Mouse (Mus musculus): ENCODE data around the gene Tbxas1. TPM values are rescaled to one million over a fixed set of nuclear protein-coding genes. Genes with fewer than 3 reads are reported as not detected.

Tbxas1 gene
- polyA plus RNA-seq, 2 experiments: 4.5 to 6.3 TPM

- no peak overlapping the region for H3K4me3 ChIP-seq (ENCODE audit: insufficient read depth in 1 of 2, low read depth in 2 of 2, low read length in 2 of 2)
- peaks cover 25 to 28% of the 10 kb centered on the region in 2 experiments for H3K4me1 ChIP-seq (replicated peaks; ENCODE audit: control insufficient read depth in 2 of 2, insufficient read depth in 2 of 2, low read length in 1 of 2)
- WGBS (ENCODE audit: insufficient replicate concordance): 76% methylated on average over 4 of the region's 4 CpGs
- H3K27ac ChIP-seq: no peak overlapping the region
- ATAC-seq (ENCODE audit: insufficient read depth): no peak
- H3K4me2 ChIP-seq (ENCODE audit: low read depth): no peak overlapping the region
- no peaks in the 10 kb centered on the region for H3K9me3 ChIP-seq (ENCODE audit: control insufficient read depth, low read length)
- H3K36me3 ChIP-seq (replicated peaks; ENCODE audit: control insufficient read depth, insufficient read depth, low read depth): peaks cover 30% of the 10 kb centered on the region
- no peak for TF ChIP-seq EP300 (IDR thresholded peaks at IDR 0.05; ENCODE audit: low read depth)
- no peak for TF ChIP-seq CTCF (IDR thresholded peaks at IDR 0.05; ENCODE audit: low read depth)
- no peak for DNase-seq (ENCODE audit: low read depth in 3 of 3, low spot score in 3 of 3)
- no peak overlapping the region for H3K9ac ChIP-seq (replicated peaks)
- H3K27me3 ChIP-seq (ENCODE audit: control insufficient read depth, insufficient read depth, low read length): no peaks in the 10 kb centered on the region
These were observed 35.3 kb upstream of the Tbxas1 start for GRCm38 (mm10) chr6:38839891-38840290.

- Histone ChIP-seq H3K9me3 (ENCODE audit: control insufficient read depth, low read length) (no peaks in the 10 kb centered on the region), H3K4me3 (ENCODE audit: insufficient read depth in 1 of 2, low read depth in 2 of 2, low read length in 2 of 2) (no peak overlapping the region)
- WGBS (ENCODE audit: insufficient replicate concordance): 80% methylated on average over 2 of the region's 2 CpGs
These were observed 34.8 kb upstream of the Tbxas1 start for GRCm38 (mm10) chr6:38840380-38840779.

GRCm38 (mm10) chr6:38840780-38841179 is 34.4 kb upstream of the Tbxas1 start:
- Histone ChIP-seq H3K4me1 (replicated peaks; ENCODE audit: control insufficient read depth in 2 of 2, insufficient read depth in 2 of 2, low read length in 1 of 2) (peaks cover 23 to 28% of the 10 kb centered on the region in 2 experiments), H3K36me3 (replicated peaks; ENCODE audit: control insufficient read depth, insufficient read depth, low read depth) (peaks cover 33% of the 10 kb centered on the region), H3K9ac (replicated peaks) (no peak overlapping the region), H3K4me2 (ENCODE audit: low read depth) (no peak overlapping the region), H3K27ac (no peak overlapping the region), H3K4me3 (ENCODE audit: insufficient read depth in 1 of 2, low read depth in 2 of 2, low read length in 2 of 2) (no peak overlapping the region), H3K27me3 (ENCODE audit: control insufficient read depth, insufficient read depth, low read length) (no peaks in the 10 kb centered on the region), H3K9me3 (ENCODE audit: control insufficient read depth, low read length) (no peaks in the 10 kb centered on the region)
- no peak for TF ChIP-seq CTCF (IDR thresholded peaks at IDR 0.05; ENCODE audit: low read depth)
- TF ChIP-seq EP300 (IDR thresholded peaks at IDR 0.05; ENCODE audit: low read depth): no peak
- WGBS (ENCODE audit: insufficient replicate concordance): 73% methylated on average over 1 of the region's 1 CpGs
- ATAC-seq (ENCODE audit: insufficient read depth) (no peak), DNase-seq (ENCODE audit: low read depth in 3 of 3, low spot score in 3 of 3) (no peak)

More at GRCm38 (mm10) chr6:38840380-38840779, 34.8 kb upstream of the Tbxas1 start:
- no peaks in the 10 kb centered on the region for H3K27me3 ChIP-seq (ENCODE audit: control insufficient read depth, insufficient read depth, low read length)
- TF ChIP-seq CTCF (IDR thresholded peaks at IDR 0.05; ENCODE audit: low read depth): no peak
- TF ChIP-seq EP300 (IDR thresholded peaks at IDR 0.05; ENCODE audit: low read depth): no peak
- H3K9ac ChIP-seq (replicated peaks): no peak overlapping the region
- no peak for DNase-seq (ENCODE audit: low read depth in 3 of 3, low spot score in 3 of 3)
- no peak for ATAC-seq (ENCODE audit: insufficient read depth)
- H3K36me3 ChIP-seq (replicated peaks; ENCODE audit: control insufficient read depth, insufficient read depth, low read depth): peaks cover 33% of the 10 kb centered on the region
- no peak overlapping the region for H3K27ac ChIP-seq
- peaks cover 21 to 26% of the 10 kb centered on the region in 2 experiments for H3K4me1 ChIP-seq (replicated peaks; ENCODE audit: control insufficient read depth in 2 of 2, insufficient read depth in 2 of 2, low read length in 1 of 2)
- no peak overlapping the region for H3K4me2 ChIP-seq (ENCODE audit: low read depth)

GRCm38 (mm10) chr6:38841551-38841950 is 33.7 kb upstream of the Tbxas1 start:
- Histone ChIP-seq H3K4me3 (ENCODE audit: insufficient read depth in 1 of 2, low read depth in 2 of 2, low read length in 2 of 2) (no peak overlapping the region), H3K9ac (replicated peaks) (no peak overlapping the region), H3K9me3 (ENCODE audit: control insufficient read depth, low read length) (no peaks in the 10 kb centered on the region), H3K36me3 (replicated peaks; ENCODE audit: control insufficient read depth, insufficient read depth, low read depth) (peaks cover 33% of the 10 kb centered on the region), H3K27me3 (ENCODE audit: control insufficient read depth, insufficient read depth, low read length) (no peaks in the 10 kb centered on the region), H3K4me2 (ENCODE audit: low read depth) (no peak overlapping the region), H3K27ac (no peak overlapping the region; the same call in 1 of the 2 replicates), H3K4me1 (replicated peaks; ENCODE audit: control insufficient read depth in 2 of 2, insufficient read depth in 2 of 2, low read length in 1 of 2) (peaks cover 25 to 28% of the 10 kb centered on the region in 2 experiments)
- TF ChIP-seq CTCF (IDR thresholded peaks at IDR 0.05; ENCODE audit: low read depth) (no peak), EP300 (IDR thresholded peaks at IDR 0.05; ENCODE audit: low read depth) (no peak)
- 77% methylated on average over 3 of the region's 3 CpGs for WGBS (ENCODE audit: insufficient replicate concordance)
- no peak for DNase-seq (ENCODE audit: low read depth in 3 of 3, low spot score in 3 of 3)
- no peak for ATAC-seq (ENCODE audit: insufficient read depth)

GRCm38 (mm10) chr6:38845117-38845516 is 30.1 kb upstream of the Tbxas1 start:
- Histone ChIP-seq H3K36me3 (replicated peaks; ENCODE audit: control insufficient read depth, insufficient read depth, low read depth) (peaks cover 11% of the 10 kb centered on the region), H3K9ac (replicated peaks) (no peak overlapping the region), H3K9me3 (ENCODE audit: control insufficient read depth, low read length) (no peaks in the 10 kb centered on the region), H3K27me3 (ENCODE audit: control insufficient read depth, insufficient read depth, low read length) (no peaks in the 10 kb centered on the region), H3K27ac (no peak overlapping the region), H3K4me2 (ENCODE audit: low read depth) (no peak overlapping the region), H3K4me3 (ENCODE audit: insufficient read depth in 1 of 2, low read depth in 2 of 2, low read length in 2 of 2) (no peak overlapping the region), H3K4me1 (replicated peaks; ENCODE audit: control insufficient read depth in 2 of 2, insufficient read depth in 2 of 2, low read length in 1 of 2) (peaks cover 50 to 52% of the 10 kb centered on the region in 2 experiments)
- ATAC-seq (ENCODE audit: insufficient read depth) (no peak), DNase-seq (ENCODE audit: low read depth in 3 of 3, low spot score in 3 of 3) (no peak)
- WGBS (ENCODE audit: insufficient replicate concordance): 93% methylated on average over 1 of the region's 1 CpGs
- TF ChIP-seq EP300 (IDR thresholded peaks at IDR 0.05; ENCODE audit: low read depth) (no peak), CTCF (IDR thresholded peaks at IDR 0.05; ENCODE audit: low read depth) (no peak)

Data from liver, embryonic 14.5 days (tissue).